Mouse (Mus musculus): ENCODE results near the gene Arrdc2. TPM values are rescaled to one million over a fixed set of nuclear protein-coding genes. Genes with fewer than 3 reads are reported as not detected.

Gene Arrdc2
- total RNA-seq, 2 experiments from 2014 or later = 8.0 to 29.1 TPM

GRCm38 (mm10) chr8:70816679-70817078 lies 22.8 kb downstream of the Arrdc2 start:
- no peak for ATAC-seq (replicated peaks; ENCODE audit: low FRiP score, low TSS enrichment, poor library complexity, severe bottlenecking)

GRCm38 (mm10) chr8:70812885-70813284 lies 26.6 kb downstream of the Arrdc2 start:
- ATAC-seq (replicated peaks; ENCODE audit: low FRiP score, low TSS enrichment, poor library complexity, severe bottlenecking) = no peak

- no peak for ATAC-seq (replicated peaks; ENCODE audit: low FRiP score, low TSS enrichment, poor library complexity, severe bottlenecking)
These were observed 27.5 kb downstream of the Arrdc2 start for GRCm38 (mm10) chr8:70812055-70812454.

- no peak for ATAC-seq (replicated peaks; ENCODE audit: low FRiP score, low TSS enrichment, poor library complexity, severe bottlenecking)
These were observed 28.4 kb downstream of the Arrdc2 start for GRCm38 (mm10) chr8:70810962-70811680.

- ATAC-seq (replicated peaks; ENCODE audit: low FRiP score, low TSS enrichment, poor library complexity, severe bottlenecking) = no peak
These were observed 30.4 kb downstream of the Arrdc2 start for GRCm38 (mm10) chr8:70808955-70809701.

GRCm38 (mm10) chr8:70808239-70808638 lies 31.3 kb downstream of the Arrdc2 start, which contains the start of gene Il12rb1:
Gene Il12rb1 (plus strand): TSS chr8:70808449.
- ATAC-seq (replicated peaks; ENCODE audit: low FRiP score, low TSS enrichment, poor library complexity, severe bottlenecking) = no peak

GRCm38 (mm10) chr8:70807304-70807703 lies 32.2 kb downstream of the Arrdc2 start:
- ATAC-seq (replicated peaks; ENCODE audit: low FRiP score, low TSS enrichment, poor library complexity, severe bottlenecking) = no peak

- ATAC-seq (replicated peaks; ENCODE audit: low FRiP score, low TSS enrichment, poor library complexity, severe bottlenecking) = no peak
These were observed 33.0 kb downstream of the Arrdc2 start for GRCm38 (mm10) chr8:70806541-70806940.

- peak; percentile 77 for ATAC-seq (replicated peaks; ENCODE audit: low FRiP score, low TSS enrichment, poor library complexity, severe bottlenecking)
These were observed 34.9 kb downstream of the Arrdc2 start, which contains the start of gene Mast3 for GRCm38 (mm10) chr8:70804481-70805206. Gene Mast3 (minus strand): TSS chr8:70805054.

- ATAC-seq (replicated peaks; ENCODE audit: low FRiP score, low TSS enrichment, poor library complexity, severe bottlenecking) = no peak
These were observed 35.6 kb downstream of the Arrdc2 start for GRCm38 (mm10) chr8:70803761-70804480.

- ATAC-seq (replicated peaks; ENCODE audit: low FRiP score, low TSS enrichment, poor library complexity, severe bottlenecking) = no peak
These were observed 36.6 kb downstream of the Arrdc2 start for GRCm38 (mm10) chr8:70802786-70803510.

- no peak for ATAC-seq (replicated peaks; ENCODE audit: low FRiP score, low TSS enrichment, poor library complexity, severe bottlenecking)
These were observed 37.7 kb downstream of the Arrdc2 start for GRCm38 (mm10) chr8:70801830-70802229.

GRCm38 (mm10) chr8:70801156-70801555 lies 38.4 kb downstream of the Arrdc2 start:
- ATAC-seq (replicated peaks; ENCODE audit: low FRiP score, low TSS enrichment, poor library complexity, severe bottlenecking) = no peak

- no peak for ATAC-seq (replicated peaks; ENCODE audit: low FRiP score, low TSS enrichment, poor library complexity, severe bottlenecking)
These were observed 38.9 kb downstream of the Arrdc2 start for GRCm38 (mm10) chr8:70800648-70801047.

- no peak for ATAC-seq (replicated peaks; ENCODE audit: low FRiP score, low TSS enrichment, poor library complexity, severe bottlenecking)
These were observed 41.2 kb downstream of the Arrdc2 start for GRCm38 (mm10) chr8:70798281-70798680.

- peak; percentile 79 for ATAC-seq (replicated peaks; ENCODE audit: low FRiP score, low TSS enrichment, poor library complexity, severe bottlenecking)
These were observed 42.1 kb downstream of the Arrdc2 start for GRCm38 (mm10) chr8:70797081-70798070.

- no peak for ATAC-seq (replicated peaks; ENCODE audit: low FRiP score, low TSS enrichment, poor library complexity, severe bottlenecking)
These were observed 43.0 kb downstream of the Arrdc2 start for GRCm38 (mm10) chr8:70796403-70797080.
